Mouse (Mus musculus) adrenal gland, postnatal 10 days (tissue): ENCODE measurements around the gene Camk1d. TPM values are rescaled to one million over a fixed set of nuclear protein-coding genes. Genes with fewer than 3 reads are reported as not detected.
"Not testable (repeated sequence)": the region's sequence is repeated elsewhere in the genome, so short reads cannot be mapped to it uniquely, and the experiment has no call there.

ENCODE experiments used
- DNase-seq: peaks from one replicate; pipeline ENCODE4 v3.0.0; 2021; ENCODE audit warnings: mixed read lengths
- total RNA-seq, 2 experiments: library from RNA; stranded (reverse); gene quantifications; 2 replicates each; pipeline ENCODE4 v1.2.3; 2021

Camk1d gene
- total RNA-seq, 2 experiments from 2014 or later: 5.2 to 7.3 TPM

GRCm38 (mm10) chr2:5398043-5398442 is 316.3 kb downstream of the Camk1d start:
- DNase-seq: no peak

GRCm38 (mm10) chr2:5397468-5397867 is 316.8 kb downstream of the Camk1d start:
- no peak for DNase-seq

DNA sequence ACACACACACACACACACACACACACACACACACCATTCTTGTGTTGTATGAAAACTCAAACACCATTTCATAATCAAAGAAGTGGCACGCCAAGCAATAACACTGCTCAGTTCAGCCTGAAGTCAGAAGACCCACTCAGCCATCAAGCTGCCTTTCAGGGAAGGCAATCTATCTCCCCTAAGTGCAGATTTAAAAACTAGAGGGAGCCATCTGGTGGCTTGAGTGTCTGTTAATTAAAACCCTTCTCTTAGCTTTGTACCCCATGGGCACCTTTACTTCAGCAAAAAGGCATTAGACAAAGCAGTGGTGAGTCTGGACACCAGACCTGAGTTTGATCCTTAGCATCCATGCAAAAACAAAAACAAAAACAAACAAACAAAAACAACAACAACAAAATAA is 317.9 kb downstream of the Camk1d start:
- no peak for DNase-seq

GRCm38 (mm10) chr2:5395873-5396272 is 318.4 kb downstream of the Camk1d start:
- DNase-seq: no peak

GRCm38 (mm10) chr2:5392921-5393320 is 321.4 kb downstream of the Camk1d start:
- no peak for DNase-seq

GRCm38 (mm10) chr2:5392470-5392869 is 321.8 kb downstream of the Camk1d start:
- DNase-seq: no peak

DNA sequence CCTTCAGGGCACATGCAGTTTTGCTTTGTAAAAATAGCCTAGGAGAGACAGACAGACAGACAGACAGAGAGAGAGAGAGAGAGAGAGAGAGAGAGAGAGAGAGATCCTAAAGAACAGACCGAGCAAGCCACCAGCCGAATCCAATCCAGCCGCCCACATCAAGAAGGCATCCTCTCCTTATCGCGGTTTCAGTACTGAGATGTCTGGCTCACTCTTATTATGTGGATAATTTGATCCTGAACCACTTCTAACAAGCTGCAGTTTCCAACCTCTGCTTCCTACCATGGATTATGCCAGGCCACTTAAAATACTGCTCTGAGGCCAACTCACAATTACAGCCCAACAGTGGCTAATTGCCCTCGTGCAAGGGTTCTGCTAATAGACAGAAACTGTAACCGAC is 325.9 kb downstream of the Camk1d start:
- DNase-seq: no peak

GRCm38 (mm10) chr2:5381712-5382710 is 332.3 kb downstream of the Camk1d start:
- DNase-seq: no peak

GRCm38 (mm10) chr2:5380973-5381372 is 333.3 kb downstream of the Camk1d start:
- no peak for DNase-seq

DNA sequence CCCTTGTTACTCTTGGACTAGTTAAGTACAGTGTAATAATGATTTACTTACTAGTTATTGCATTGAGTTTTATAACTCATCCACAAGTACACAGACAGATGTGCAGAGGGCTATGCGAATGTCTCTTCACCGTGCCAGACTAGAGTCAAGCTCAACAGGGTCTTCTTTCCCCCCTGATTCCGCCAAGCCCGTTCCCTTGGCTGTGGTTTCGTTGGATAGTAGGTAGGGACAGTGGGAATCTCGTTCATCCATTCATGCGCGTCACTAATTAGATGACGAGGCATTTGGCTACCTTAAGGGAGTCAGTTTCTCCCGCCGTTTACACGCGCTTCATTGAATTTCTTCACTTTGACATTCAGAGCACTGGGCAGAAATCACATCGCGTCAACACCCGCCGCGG is 335.4 kb downstream of the Camk1d start:
- DNase-seq: not testable (repeated sequence)

GRCm38 (mm10) chr2:5378066-5378672 is 336.1 kb downstream of the Camk1d start:
- DNase-seq: no peak

DNA sequence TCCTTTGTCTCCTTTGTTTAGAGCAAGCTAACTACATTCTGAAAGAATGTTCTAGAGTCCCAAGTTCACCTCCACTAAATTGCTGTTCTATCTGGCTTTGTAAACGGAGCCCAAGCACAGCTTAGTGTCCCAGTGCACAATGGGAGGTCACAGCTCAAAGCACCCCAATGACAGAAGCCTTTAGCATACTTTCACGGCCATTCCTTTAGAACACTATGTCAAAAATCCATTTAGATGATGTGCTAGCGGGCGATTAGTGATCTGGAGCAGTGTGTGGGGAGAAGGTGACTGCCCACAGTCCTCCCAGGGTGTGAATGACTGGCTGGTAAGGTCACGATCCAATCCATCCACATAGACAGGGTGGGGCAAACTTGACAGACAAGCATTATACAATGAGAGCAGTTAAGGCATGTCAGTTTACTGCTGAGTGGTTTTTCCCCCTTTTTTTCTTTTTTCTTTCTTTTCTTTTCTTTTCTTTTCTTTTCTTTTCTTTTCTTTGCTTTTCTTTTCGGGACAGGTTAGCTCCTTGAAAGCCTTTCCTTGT is 341.4 kb downstream of the Camk1d start:
- no peak for DNase-seq

- no peak for DNase-seq
These were observed 343.0 kb downstream of the Camk1d start for GRCm38 (mm10) chr2:5371316-5371715.

GRCm38 (mm10) chr2:5370591-5370990 is 343.7 kb downstream of the Camk1d start:
- no peak for DNase-seq

GRCm38 (mm10) chr2:5363836-5364235 is 350.5 kb downstream of the Camk1d start:
- DNase-seq: no peak

DNA sequence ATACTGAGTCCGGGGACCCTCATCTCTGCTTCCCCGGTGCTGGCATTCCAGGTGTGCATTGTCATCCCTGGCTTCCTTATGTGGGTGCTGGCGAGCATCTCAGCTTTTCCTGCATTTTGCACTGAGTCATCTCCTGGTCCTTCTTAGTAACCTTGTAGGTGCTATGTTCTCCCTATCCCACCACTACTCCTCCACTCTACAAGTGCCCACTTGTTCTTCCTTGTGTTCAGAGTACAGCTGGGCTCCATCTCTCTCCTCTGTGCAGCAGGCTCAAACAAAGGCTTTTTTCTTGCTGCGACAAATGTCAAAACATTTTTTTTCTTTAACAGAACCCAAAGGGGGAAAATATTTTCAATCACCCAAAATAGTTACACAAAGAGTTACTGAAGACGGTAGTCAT is 356.3 kb downstream of the Camk1d start:
- DNase-seq: no peak

GRCm38 (mm10) chr2:5357056-5357455 is 357.3 kb downstream of the Camk1d start:
- no peak for DNase-seq

GRCm38 (mm10) chr2:5352821-5353522 is 361.3 kb downstream of the Camk1d start:
- no peak for DNase-seq

- no peak for DNase-seq
These were observed 369.0 kb downstream of the Camk1d start for GRCm38 (mm10) chr2:5345344-5345743.

DNA sequence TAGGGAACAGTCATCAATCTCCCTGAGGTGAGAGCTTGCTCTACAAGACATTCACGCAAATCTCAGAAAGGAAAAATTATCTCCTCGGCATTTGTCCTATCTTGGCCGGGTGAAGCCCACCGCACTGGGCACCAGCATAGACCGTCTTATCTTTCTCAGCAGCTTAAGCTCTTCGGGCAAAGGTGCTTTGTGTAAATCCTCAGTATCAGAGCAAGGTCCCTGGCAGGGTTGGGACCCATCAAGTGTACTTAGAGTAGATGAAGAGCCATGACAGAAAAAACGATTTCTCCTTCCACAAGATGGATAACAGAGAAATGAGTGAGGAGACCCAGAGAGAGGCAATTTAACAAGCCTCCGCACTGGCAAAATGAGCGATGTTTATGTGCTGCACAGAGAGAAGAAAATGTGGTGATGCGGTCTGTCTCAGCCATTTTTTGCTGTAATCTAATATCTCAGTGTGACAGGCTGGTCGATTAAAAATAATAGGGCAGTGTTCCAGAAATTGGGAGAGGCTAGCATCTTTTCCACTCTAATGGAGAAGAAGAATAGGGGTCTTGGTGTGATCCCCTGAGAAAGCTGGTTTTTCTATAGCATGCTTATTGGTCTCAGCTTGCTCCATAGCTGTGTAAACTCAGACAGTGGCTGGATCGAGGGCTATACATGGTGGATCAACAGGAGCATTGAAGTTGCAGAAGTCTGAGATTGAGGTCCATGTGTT is 386.6 kb downstream of the Camk1d start:
- DNase-seq: no peak

- DNase-seq: no peak
These were observed 389.5 kb downstream of the Camk1d start for GRCm38 (mm10) chr2:5324806-5325205.
